Mouse (Mus musculus): ENCODE measurements around the gene Hvcn1.
A peak's percentile ranks its signal among the peaks of the same experiment; 100 is the strongest.
"Not testable (repeated sequence)": the region's sequence is repeated elsewhere in the genome, so short reads cannot be mapped to it uniquely, and the experiment has no call there.

Hvcn1 gene

GRCm38 (mm10) chr5:122206475-122206874 is at the start of gene Hvcn1:
Gene Hvcn1, plus strand, starts transcription at chr5:122206804.
- no peak for DNase-seq (ENCODE audit: low spot score)

GRCm38 (mm10) chr5:122157827-122158381 is 48.7 kb upstream of the Hvcn1 start, which contains the start of gene Ppp1cc:
Gene Ppp1cc, plus strand, starts transcription at chr5:122158278.
- peak; percentile 83 for DNase-seq (ENCODE audit: low spot score)

DNA sequence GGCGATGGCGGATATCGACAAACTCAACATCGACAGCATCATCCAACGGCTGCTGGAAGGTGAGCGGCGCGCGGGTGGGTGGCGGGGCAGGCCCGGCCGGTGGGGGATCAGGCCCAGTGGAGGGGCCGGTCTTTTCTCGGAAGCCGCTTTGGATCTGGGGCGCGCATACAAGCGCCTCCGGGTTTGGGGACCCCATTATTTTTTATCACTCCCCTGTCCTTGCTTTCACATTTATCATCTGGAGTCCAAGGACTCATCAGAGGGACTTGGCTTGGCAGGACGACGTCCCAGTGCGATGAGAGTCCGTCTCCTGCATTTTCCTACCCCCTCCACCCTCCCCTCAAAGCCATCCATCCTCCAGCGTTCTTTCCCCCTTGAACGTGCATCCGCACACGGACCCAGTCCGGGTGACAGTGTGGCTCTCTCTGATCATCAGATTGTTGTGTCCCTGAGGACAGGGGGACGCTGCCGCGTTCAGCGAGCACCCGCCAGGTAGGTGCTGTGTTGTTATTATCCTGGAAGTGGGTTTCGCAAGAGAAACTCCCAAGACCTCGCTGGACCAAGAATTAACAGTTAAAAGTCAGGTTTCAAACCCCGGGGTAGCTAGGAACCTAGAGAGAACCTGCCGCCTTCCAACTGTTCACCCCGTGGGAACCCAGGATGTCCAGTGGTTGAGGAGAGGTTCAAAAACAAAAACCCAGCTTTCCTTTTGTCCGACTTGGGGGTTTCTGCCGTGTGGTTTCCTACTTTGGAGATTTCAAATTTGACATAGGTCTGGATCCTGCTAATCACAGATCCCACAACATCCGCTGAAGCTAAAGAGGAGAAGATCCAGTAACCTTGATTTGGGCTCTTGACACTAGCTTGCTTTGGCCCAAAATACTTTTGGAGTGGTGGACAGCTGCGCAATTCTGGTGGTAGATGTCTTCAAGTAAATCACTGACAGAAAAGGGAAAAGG is 47.8 kb upstream of the Hvcn1 start:
- DNase-seq (ENCODE audit: low spot score): peak; percentile 23

- DNase-seq (ENCODE audit: low spot score): no peak
These were observed 43.4 kb upstream of the Hvcn1 start for GRCm38 (mm10) chr5:122163194-122163593.

DNA sequence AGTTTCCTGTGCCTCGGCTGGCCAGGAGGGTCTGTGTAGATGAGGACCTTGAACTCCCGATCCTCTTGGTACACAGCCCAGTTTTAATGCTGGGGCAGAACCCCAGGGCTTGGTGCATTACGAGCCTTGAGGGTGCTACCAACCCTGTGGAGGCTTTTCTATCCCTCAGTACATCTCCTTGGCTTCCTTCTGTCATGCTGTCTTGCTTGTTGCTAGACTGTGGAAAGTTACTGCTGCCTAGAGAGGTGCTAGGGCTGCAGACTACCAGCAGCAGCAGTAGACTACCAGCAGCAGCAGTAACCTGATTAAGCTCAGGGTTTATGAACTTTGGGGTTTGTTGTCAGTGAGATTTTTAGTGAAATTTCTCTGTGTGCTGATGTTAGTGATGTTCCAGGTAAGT is 42.6 kb upstream of the Hvcn1 start:
- no peak for DNase-seq (ENCODE audit: low spot score)

DNA sequence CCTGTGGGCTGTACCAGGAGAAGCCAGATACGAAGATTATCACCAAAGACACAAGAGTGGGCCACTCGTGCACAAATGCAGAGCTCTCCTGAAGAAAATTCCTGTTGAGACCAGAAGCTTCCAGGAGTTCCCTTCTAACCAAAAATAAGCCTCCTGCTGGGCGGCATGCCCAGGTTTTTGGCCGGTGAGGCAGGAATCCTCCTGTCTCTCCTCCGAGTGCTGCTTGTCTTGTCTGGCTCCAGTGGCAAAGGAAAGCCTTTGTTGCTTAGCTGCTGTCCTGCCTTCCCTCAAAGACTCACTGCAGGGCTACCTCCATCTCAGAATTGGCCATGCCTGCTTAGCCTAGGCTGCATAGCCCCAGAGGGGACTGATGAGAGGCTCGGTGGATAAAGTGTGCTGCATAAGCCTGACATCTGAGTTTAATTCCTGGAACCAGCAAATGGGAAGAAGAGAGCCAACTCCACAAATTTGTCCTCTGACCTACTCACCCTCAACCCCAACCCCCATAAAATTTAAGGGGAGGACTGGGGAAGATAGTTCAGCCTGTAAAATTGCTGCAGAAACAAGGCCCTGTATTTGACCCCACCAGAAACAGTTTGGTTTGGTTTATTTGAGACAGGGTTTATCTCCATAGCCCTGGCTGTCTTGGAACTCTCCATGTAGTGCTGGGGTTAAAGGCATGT is 41.2 kb upstream of the Hvcn1 start:
- no peak for DNase-seq (ENCODE audit: low spot score)

- DNase-seq (ENCODE audit: low spot score): no peak
These were observed 39.9 kb upstream of the Hvcn1 start for GRCm38 (mm10) chr5:122166636-122167161.

GRCm38 (mm10) chr5:122168344-122169069 is 38.1 kb upstream of the Hvcn1 start:
- DNase-seq (ENCODE audit: low spot score): no peak

DNA sequence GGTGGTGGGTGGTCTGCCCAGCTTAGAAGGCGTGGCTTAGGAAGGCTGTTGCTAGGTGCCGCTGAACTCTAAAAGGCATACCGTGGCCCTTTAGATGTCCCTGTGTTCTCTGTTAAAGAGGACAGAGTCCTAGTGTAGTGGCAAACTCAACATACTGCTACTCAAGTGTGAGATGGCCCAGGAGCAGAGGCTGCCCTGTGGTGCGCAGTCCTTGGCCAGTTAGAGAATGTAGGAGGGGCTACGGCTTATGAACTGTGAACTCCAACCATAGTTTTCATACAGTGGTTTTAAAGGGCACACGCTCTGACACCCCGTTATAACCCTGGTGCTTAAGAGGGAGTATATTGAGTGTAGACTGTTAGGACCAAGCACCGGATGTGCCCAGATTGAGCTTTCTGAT is 35.5 kb upstream of the Hvcn1 start:
- no peak for DNase-seq (ENCODE audit: low spot score)

DNA sequence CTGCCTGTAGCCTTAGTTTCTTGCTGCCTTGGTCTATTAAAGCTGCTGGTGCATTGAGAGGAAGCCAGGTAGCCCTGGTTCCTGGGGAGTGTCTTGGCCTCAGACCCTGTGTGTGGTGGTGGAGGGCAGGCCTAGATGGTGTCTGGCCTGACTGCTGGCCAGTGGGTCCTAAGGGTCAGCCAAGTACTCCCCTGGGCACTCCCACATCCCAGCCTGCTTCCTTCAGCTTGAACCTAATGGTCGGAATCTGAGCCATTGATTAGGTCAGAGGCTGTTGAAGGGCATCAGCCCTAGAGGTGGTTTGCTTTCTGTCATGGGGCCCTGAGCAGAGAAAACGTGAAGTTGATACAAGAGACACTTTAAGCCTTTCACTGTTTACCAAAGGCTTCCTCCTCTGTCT is 31.2 kb upstream of the Hvcn1 start:
- DNase-seq (ENCODE audit: low spot score): no peak

DNA sequence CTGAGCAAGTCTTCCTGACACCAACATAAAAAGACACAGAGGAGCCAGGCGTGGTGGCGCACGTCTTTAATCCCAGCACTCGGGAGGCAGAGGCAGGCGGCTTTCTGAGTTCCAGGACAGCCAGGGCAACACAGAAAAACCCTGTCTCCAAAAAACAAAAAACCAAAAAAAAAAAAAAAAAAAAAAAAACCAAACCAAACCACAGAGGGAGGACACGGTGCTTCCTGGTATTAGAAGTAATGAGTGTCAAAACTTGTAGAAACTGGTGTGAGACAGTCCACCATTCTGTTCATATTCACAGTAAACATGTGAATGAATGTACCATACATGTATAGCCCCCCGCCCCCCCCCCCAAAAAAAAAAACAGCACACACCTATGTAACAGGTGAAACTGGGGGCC is 30.6 kb upstream of the Hvcn1 start:
- no peak for DNase-seq (ENCODE audit: low spot score)

- peak; percentile 26 for DNase-seq (ENCODE audit: low spot score)
These were observed 30.2 kb upstream of the Hvcn1 start for GRCm38 (mm10) chr5:122176398-122176797.

- no peak for DNase-seq (ENCODE audit: low spot score)
These were observed 26.9 kb upstream of the Hvcn1 start for GRCm38 (mm10) chr5:122179665-122180064.

DNA sequence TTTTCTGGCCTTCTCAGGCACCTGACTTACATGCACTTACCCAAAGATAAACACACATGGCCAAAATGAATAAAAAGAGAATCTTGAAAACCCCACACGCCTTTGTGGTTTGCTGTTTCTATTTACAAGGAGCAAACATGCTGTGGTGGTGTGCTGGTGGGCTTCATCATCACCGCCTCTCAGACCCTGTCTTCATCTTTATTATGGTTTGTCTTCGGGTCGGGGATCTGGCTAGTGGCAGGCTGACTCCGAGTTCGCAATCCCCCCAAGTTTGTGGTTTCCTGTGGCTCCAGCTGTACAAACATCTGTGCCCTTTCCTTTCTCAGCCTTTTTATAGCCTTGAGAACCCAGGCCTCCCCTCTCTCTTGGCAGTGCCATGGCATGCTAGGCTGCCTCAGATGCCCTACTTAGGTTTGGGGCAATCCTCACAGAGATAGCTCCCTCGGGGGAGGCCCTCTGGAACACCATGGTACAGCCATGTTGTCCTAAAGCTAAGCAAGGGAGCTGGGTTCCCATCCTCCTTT is 22.3 kb upstream of the Hvcn1 start:
- no peak for DNase-seq (ENCODE audit: low spot score)

DNA sequence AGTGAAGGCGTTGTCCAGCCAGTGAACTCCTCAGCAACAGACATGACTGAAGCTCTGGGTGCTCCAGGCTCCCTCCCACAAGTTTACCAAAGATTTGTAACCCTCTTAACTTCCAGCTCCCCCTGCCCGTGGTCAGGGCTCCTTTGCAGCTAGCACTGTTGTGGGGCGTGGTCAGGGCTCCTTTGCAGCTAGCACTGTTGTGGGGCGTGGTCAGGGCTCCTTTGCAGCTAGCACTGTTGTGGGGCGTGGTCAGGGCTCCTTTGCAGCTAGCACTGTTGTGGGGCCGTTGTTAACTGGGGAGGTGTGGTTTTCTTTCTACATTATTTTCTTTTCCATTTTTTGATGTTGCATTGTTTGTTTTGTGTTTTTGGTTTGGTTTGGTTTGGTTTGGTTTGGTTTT is 21.7 kb upstream of the Hvcn1 start:
- DNase-seq (ENCODE audit: low spot score): not testable (repeated sequence)

- no peak for DNase-seq (ENCODE audit: low spot score)
These were observed 17.5 kb upstream of the Hvcn1 start for GRCm38 (mm10) chr5:122189115-122189514.

GRCm38 (mm10) chr5:122190465-122190864 is 16.1 kb upstream of the Hvcn1 start:
- DNase-seq (ENCODE audit: low spot score): no peak

DNA sequence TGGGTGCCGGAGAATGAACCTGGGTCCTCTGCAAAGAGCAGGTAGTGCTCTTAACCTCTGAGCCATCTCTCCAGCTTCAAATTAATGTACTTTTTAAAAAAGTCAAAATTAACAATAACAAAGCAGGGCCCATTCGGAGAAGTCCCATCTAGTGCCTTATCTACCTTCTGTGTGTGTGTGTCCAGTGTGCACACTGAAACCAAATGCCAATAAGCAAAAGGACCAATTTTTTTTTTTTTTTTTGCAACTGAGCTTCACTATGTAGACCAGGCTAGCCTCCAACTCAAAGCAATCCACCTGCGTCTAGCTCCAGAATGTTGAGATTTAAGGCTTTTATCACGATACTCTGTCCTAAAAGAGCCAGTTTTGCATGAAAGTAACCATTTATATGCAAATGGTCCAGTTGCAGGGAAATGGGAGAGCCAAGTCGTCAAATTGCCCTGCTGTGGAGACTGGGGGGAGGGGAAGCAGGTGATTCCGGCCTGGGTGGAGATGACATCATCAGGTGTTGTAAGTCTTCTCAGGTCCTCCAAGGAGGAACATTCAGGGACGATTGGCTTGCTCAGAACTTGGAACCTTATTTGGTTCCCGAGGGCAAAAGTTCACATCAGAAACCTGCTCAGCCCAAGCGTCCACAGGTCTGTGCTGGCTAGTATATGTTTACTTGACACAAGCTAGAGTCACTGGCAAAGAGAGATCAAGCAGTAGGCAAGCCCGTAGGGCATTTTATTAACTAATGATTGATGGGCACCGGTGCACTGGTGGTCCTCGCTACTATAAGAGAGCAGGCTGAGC is 15.1 kb upstream of the Hvcn1 start:
- no peak for DNase-seq (ENCODE audit: low spot score)

- no peak for DNase-seq (ENCODE audit: low spot score)
These were observed 14.3 kb upstream of the Hvcn1 start for GRCm38 (mm10) chr5:122192347-122192746.

GRCm38 (mm10) chr5:122200872-122201271 is 5.7 kb upstream of the Hvcn1 start:
- DNase-seq (ENCODE audit: low spot score): no peak

DNA sequence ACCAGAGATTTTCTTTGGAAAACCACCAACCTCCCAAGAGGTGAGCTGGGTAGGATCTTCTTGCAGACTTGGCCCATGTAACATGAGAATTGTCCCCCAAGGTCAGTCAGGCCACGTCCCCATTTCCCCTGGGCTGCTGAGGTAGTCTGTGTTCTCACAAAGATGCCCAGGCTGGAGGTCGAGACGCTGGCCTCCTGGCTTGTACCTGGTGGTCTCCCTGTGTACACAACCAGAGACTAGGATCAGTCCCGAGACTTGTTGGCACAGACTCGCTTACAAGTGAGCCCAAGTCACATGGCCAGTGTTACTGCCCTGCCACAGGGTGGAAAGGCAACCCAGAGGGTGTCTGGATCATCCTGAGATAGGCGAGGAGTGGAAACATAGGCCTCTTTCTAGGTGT is 4.7 kb upstream of the Hvcn1 start:
- no peak for DNase-seq (ENCODE audit: low spot score)

All from spleen, adult 12 weeks (tissue).